Mouse (Mus musculus) bone marrow macrophage, adult 2 months (primary cell): ENCODE measurements around the gene Gm43738.

ENCODE experiments used
- CTCF ChIP-seq: IDR thresholded peaks from 2 replicates; pipeline ENCODE4 v1.5.1; 2012; ENCODE audit warnings: low read depth, mild to moderate bottlenecking, low read length, moderate library complexity
- POLR2A ChIP-seq: IDR thresholded peaks from 2 replicates; pipeline ENCODE4 v1.6.1; 2012; ENCODE audit warnings: mild to moderate bottlenecking, low read depth, low read length, borderline replicate concordance

DNA sequence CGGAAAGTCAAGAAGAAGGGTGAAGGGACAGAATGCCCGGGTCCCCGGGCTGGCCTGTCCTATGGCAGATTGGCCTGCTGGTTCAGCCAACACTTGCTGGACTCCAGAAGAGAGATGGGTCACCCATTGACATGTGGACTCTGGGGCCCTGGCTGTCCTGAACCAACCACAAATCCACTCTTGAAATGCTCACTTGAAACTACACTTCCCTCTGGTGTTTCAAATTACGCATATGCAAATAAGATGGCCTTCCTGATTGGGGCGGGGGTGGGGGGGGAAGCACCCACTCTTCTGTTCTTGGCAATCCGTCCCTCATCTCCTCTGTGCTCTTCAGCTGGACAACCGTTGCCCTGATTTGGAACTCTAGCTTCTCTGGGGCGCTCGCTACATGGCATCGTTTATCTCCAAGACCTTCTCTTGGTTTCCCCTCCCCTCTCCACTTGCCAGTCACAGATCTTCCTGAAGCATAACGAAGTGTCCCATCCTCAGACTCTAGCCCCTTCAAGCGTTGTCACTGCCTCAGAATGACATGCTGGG is 16.2 kb downstream of the Gm43738 start:
- no peak for TF ChIP-seq CTCF
- TF ChIP-seq POLR2A = no peak
